Mouse (Mus musculus) heart, adult 9 months (tissue): ENCODE measurements around the gene Tube1.

Experiments
- DNase-seq, 2 experiments: peaks; one replicate each; pipeline ENCODE4 v3.0.0; 2022; ENCODE audit warnings: low spot score in 2 of 2

The Tube1 gene

GRCm38 (mm10) chr10:39133462-39134310 lies at the start of gene Tube1, which contains the start of gene Fam229b:
TSS of gene Tube1 (plus strand) at chr10:39133976.
TSS of gene Fam229b (minus strand) at chr10:39133914.
- peak; percentile 89 to 90 for DNase-seq

- DNase-seq: no peak
Observed at GRCm38 (mm10) chr10:39096981-39097380, 36.8 kb upstream of the Tube1 start.

- no peak for DNase-seq
Observed at GRCm38 (mm10) chr10:39098746-39099145, 35.0 kb upstream of the Tube1 start.

- no peak for DNase-seq
Observed at GRCm38 (mm10) chr10:39104803-39105449, 28.9 kb upstream of the Tube1 start.

- DNase-seq: no peak
Observed at GRCm38 (mm10) chr10:39106413-39106812, 27.4 kb upstream of the Tube1 start.

GRCm38 (mm10) chr10:39106935-39107334 lies 26.8 kb upstream of the Tube1 start:
- DNase-seq: no peak

- DNase-seq: no peak
Observed at GRCm38 (mm10) chr10:39108837-39109488, 24.8 kb upstream of the Tube1 start.

GRCm38 (mm10) chr10:39109489-39109874 lies 24.3 kb upstream of the Tube1 start:
- no peak for DNase-seq

GRCm38 (mm10) chr10:39121412-39121811 lies 12.4 kb upstream of the Tube1 start:
- DNase-seq: no peak

- DNase-seq: no peak
Observed at GRCm38 (mm10) chr10:39137766-39138165, 4.0 kb downstream of the Tube1 start.

GRCm38 (mm10) chr10:39138761-39139160 lies 5.0 kb downstream of the Tube1 start:
- no peak for DNase-seq

- no peak for DNase-seq
Observed at GRCm38 (mm10) chr10:39140843-39141242, 7.1 kb downstream of the Tube1 start.

GRCm38 (mm10) chr10:39141401-39141800 lies 7.6 kb downstream of the Tube1 start:
- DNase-seq: no peak

- no peak for DNase-seq
Observed at GRCm38 (mm10) chr10:39142216-39142615, 8.4 kb downstream of the Tube1 start.

GRCm38 (mm10) chr10:39156719-39157118 lies 22.9 kb downstream of the Tube1 start:
- no peak for DNase-seq

- no peak for DNase-seq
Observed at GRCm38 (mm10) chr10:39157321-39157720, 23.5 kb downstream of the Tube1 start.

GRCm38 (mm10) chr10:39158306-39158705 lies 24.5 kb downstream of the Tube1 start:
- no peak for DNase-seq

GRCm38 (mm10) chr10:39161406-39161805 lies 27.6 kb downstream of the Tube1 start:
- DNase-seq: no peak

- no peak for DNase-seq
Observed at GRCm38 (mm10) chr10:39162666-39163484, 29.1 kb downstream of the Tube1 start.

GRCm38 (mm10) chr10:39163694-39164093 lies 29.9 kb downstream of the Tube1 start, which contains the start of gene Ccn6:
TSS of gene Ccn6 (minus strand) at chr10:39163794.
- no peak for DNase-seq

GRCm38 (mm10) chr10:39165632-39166115 lies 31.9 kb downstream of the Tube1 start:
- peak; percentile 12 to 18 for DNase-seq
